Mouse (Mus musculus): ENCODE results near the gene Snph. TPM values are rescaled to one million over a fixed set of nuclear protein-coding genes. Genes with fewer than 3 reads are reported as not detected.
A peak's percentile ranks its signal among the peaks of the same experiment; 100 is the strongest.

Snph gene
- 20.5 and 22.5 TPM in 2 replicates for polyA plus RNA-seq (2015; fragmentation: Nextera tagmentation; extraction: Ambion mirVana)

DNA sequence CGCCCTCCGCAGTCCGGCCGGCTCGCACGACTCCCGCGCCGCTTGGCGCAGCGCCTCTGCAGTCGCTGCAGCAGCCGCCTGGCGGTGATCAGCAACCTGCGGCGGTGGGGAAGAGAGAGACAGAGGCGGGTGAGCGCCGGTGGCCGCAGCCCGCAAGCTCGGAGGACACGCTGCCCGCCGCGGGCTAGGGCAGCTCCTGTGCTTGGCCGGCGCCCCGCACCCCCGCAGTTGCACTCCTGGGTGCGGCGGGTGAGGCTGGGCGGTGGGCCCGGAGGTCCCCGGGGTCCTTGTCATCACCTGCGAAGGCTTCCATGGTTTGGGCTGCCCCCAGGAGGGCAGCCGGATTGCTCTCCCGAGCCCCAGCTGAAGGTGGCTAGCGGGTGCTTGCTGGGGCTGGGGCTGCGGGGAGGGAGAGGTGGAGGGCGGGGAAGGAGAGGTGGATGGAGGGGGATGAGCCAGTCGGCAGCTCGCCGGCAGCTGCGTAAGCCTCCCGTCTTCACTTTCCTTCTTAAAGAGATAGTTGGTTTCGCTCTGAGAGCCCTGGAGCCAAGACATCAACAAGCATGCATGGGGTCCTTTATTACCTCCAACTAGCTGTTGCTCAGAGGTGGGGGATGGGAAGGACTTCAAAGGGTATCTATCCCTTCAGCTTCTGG, at the start of gene Snph:
Gene Snph (minus strand): TSS at position 435 of the 656 bp plus-strand sequence.
- Histone ChIP-seq H3K4me3 (peak within 1 kb of the TSS; percentile 92), H3K27ac (peak within 1 kb of the TSS; percentile 94), H3K9ac (peak within 1 kb of the TSS; percentile 85), H3K4me2 (peak within 1 kb of the TSS; percentile 61), H3K4me1 (peaks cover 31% of the 10 kb centered on the region), H3K9me3 (no peaks in the 10 kb centered on the region), H3K27me3 (replicated peaks) (no peaks in the 10 kb centered on the region), H3K36me3 (replicated peaks) (no peaks in the 10 kb centered on the region)
- WGBS: 0% methylated on average over 47 of the region's 47 CpGs
- ATAC-seq (replicated peaks): peak; percentile 95

DNA sequence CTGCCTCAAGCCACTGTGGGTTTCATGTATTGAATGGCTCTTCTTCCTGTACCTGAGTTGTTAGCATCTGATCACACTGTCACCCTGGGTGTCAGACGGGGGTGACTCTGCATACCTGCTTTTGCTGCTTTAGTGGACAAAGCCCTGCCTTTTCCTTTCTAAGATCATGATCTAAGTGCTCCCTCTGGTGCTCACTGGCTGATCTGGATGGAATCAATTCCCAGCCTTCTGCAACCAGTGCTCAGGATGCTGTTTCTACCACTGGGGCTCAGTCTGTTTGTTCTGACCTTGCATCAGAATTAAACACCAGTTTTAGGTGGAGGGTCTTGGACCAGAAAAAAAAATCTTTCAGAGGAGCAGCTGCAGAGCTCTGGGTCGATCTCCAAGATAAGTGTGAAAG, 43.8 kb upstream of the Snph start:
- H3K27me3 ChIP-seq (replicated peaks): no peaks in the 10 kb centered on the region
- H3K27ac ChIP-seq: no peak overlapping the region
- ATAC-seq (replicated peaks): no peak; the same call in 1 of the 2 replicates
- H3K4me3 ChIP-seq: no peak overlapping the region
- no peaks in the 10 kb centered on the region for H3K4me1 ChIP-seq
- 63% methylated on average over 2 of the region's 2 CpGs for WGBS
- no peaks in the 10 kb centered on the region for H3K36me3 ChIP-seq (replicated peaks)
- no peak overlapping the region for H3K9ac ChIP-seq
- no peaks in the 10 kb centered on the region for H3K9me3 ChIP-seq
- no peak overlapping the region for H3K4me2 ChIP-seq

DNA sequence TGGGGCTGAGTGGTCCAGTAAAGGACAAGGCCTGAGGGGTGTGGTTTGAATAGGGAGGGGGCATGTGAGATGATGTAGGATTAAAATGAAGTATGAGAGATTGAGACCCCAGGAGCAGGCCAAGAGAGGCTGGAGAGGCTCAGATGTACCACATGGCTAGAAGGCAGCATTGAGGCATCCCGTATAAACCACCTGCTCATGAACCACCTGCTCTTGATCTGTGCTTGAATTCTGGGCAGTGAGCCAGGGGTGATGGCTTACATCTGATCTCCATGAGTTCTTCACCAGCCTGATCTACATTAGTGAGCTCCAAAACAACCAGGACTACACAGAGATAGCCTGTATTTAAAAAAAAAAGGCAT, 38.6 kb upstream of the Snph start:
- Histone ChIP-seq H3K4me1 (no peaks in the 10 kb centered on the region), H3K36me3 (replicated peaks) (no peaks in the 10 kb centered on the region), H3K27ac (no peak overlapping the region), H3K27me3 (replicated peaks) (no peaks in the 10 kb centered on the region; the same call in 1 of the 2 replicates), H3K4me2 (no peak overlapping the region), H3K9ac (no peak overlapping the region), H3K4me3 (no peak overlapping the region), H3K9me3 (no peaks in the 10 kb centered on the region)
- 0 out of 2 replicates have a peak, but pooled peaks have one; percentile 39 for ATAC-seq (replicated peaks)
- 68% methylated on average over 1 of the region's 1 CpGs for WGBS

DNA sequence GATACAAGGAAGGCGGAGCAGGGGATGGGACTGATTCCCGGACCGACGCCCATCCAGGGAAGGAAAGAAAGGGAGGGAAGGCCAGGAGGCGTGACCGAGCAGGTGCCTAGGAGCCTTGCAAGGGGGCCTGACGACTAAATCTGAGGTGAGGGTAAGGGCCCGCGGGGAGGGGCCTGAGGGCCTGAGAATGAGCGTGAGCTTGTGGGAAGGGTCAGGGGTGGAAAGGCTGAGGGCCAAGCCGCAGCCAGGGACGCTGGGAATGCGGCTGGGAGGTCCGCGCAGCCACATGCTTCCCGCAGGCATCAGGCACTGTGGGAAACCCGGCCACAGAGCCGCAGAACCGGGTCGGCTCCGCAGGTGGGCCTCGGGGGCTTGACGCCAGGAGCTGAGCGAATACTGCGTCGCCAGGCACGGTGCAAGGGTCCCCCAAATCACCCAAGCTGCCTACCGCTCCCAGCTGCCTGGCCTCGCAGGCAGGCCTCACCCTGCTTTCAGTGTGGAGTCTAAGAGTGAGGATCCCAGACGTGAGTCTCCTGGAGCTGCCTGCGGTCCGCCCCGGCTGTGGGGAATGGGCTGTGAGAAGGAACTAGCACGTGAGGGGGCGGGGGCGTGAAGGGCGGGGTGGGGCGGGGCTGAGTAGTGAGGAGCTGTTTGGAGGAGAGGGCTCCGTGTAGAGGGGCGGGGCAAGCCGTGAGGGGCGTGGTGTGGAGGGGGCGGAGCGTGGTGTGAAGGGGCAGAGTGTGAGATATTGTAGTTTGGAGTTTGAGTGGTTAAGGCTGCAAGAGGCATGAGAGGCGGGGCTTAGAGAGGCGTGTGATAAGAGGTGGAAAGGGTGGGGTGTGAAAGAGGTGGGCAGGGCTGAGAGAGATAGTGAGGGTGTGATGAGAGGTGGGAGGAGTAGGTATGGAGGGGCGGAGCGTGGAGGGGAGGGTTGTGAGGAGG, 37.9 kb upstream of the Snph start:
- WGBS: 33% methylated on average over 47 of the region's 48 CpGs
- peak overlapping the region; percentile 27 for H3K4me3 ChIP-seq

DNA sequence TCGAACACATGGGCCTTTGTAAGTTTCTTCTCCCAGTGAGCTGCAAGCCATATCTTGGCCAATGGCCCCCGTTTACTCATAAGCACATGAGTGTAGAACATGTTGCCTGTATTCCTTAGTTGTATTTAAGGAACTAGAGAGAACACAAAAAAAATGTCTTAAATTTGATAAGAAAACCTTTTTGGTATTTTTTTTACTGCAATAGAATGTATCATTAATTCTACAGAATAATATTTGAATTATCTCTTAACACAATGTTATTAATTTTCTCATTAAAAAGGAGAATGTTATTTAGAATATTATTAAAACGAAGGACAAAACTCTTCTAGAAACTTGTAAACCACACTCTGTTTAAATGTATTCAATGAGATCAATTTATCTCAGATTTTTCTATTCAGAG, 36.0 kb upstream of the Snph start, which contains the start of gene Rad21l:
Gene Rad21l (minus strand): TSS at position 101 of the 400 bp plus-strand sequence.
- Histone ChIP-seq H3K4me2 (no peak within 1 kb of the TSS), H3K4me1 (no peaks in the 10 kb centered on the region), H3K27ac (no peak within 1 kb of the TSS), H3K9me3 (no peaks in the 10 kb centered on the region), H3K4me3 (no peak within 1 kb of the TSS), H3K9ac (no peak within 1 kb of the TSS), H3K27me3 (replicated peaks) (no peaks in the 10 kb centered on the region; the same call in 1 of the 2 replicates), H3K36me3 (replicated peaks) (no peaks in the 10 kb centered on the region)
- ATAC-seq (replicated peaks): no peak
- WGBS: 79% methylated on average over 3 of the region's 3 CpGs

More for the DNA sequence above, 37.9 kb upstream of the Snph start:
- Histone ChIP-seq H3K4me1 (no peaks in the 10 kb centered on the region), H3K9ac (no peak overlapping the region), H3K9me3 (no peaks in the 10 kb centered on the region), H3K36me3 (replicated peaks) (no peaks in the 10 kb centered on the region), H3K4me2 (peak overlapping the region; percentile 43), H3K27ac (no peak overlapping the region), H3K27me3 (replicated peaks) (no peaks in the 10 kb centered on the region; the same call in 1 of the 2 replicates)
- ATAC-seq (replicated peaks): peak; percentile 60

DNA sequence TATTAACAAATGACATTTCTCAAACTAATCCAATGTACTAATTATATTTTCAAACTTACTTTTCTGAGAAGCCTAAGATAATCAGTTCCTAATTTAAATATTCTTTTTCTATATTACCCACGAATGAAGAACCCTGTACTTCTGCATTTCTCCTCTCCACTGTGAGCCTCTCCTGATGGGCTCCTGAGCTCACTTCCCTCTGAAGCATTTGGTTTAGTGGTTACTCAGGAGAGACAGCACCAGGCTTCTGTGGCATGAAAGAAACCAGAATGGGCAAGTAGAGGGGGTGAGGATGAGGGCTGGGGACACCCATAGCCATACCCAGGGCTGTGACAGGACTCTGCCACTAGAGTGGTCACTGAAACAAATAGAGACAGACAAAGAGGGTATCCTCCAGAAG, 19.7 kb upstream of the Snph start:
- no peak overlapping the region for H3K4me3 ChIP-seq
- no peak overlapping the region for H3K4me2 ChIP-seq
- ATAC-seq (replicated peaks): no peak
- 81% methylated on average over 1 of the region's 1 CpGs for WGBS
- H3K4me1 ChIP-seq: no peaks in the 10 kb centered on the region
- H3K9ac ChIP-seq: no peak overlapping the region
- H3K36me3 ChIP-seq (replicated peaks): no peaks in the 10 kb centered on the region
- no peaks in the 10 kb centered on the region for H3K9me3 ChIP-seq
- H3K27ac ChIP-seq: no peak overlapping the region
- H3K27me3 ChIP-seq (replicated peaks): no peaks in the 10 kb centered on the region

DNA sequence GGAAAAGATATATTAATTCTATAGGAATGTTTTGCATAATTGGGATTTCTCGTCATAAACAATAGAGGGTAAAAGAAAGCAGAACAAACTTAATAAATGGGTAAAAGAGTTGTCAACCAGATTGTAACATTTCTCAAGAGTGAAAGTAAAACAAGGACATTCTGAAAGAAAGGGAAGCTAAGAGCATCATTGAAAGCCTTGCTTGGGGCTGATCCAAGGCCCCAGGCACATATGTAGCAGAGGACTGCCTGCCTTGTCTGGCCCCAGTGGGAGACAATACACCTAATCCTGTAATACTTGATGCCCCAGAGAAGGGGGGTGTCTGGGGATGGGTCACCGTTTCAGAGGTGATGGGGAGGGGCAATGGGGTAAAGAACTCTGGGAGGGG, 3.6 kb upstream of the Snph start:
- H3K27me3 ChIP-seq (replicated peaks): no peaks in the 10 kb centered on the region
- H3K9ac ChIP-seq: no peak overlapping the region
- no peaks in the 10 kb centered on the region for H3K9me3 ChIP-seq
- WGBS: 56% methylated on average over 2 of the region's 2 CpGs
- H3K4me2 ChIP-seq: no peak overlapping the region
- H3K4me3 ChIP-seq: no peak overlapping the region
- no peaks in the 10 kb centered on the region for H3K36me3 ChIP-seq (replicated peaks)
- H3K27ac ChIP-seq: no peak overlapping the region
- peaks cover 14% of the 10 kb centered on the region for H3K4me1 ChIP-seq
- no peak for ATAC-seq (replicated peaks)

DNA sequence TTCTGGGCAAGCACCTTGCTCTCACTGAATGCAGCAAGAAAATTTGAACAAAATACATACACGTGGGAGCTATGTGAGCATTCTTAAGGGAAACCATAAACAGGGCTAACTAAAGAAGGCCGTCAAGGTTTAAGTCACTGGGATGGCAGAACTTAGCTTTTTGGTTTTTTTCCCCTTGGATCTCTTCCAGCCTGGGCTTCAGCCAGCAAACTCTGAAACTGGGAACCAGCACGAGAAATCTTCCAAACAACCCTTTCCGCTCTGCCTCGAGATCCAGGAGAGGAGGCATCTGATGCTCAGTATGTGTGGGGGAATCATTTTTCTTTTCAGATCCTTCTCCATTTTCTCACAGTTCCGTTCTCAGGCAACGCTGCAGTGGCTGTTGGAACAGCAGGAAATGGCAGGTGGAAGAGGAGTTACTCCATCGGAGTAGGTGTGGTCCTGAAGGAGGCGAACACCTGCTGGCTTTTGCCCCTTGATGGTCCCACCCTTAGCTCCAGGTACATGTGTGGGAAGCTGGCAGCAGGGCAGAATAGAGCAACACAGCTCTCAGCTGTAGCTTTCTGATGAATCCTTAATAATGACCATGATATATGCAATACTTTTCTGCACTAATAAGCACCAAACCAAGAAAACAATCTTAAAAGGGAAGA, 3.1 kb upstream of the Snph start:
- no peaks in the 10 kb centered on the region for H3K36me3 ChIP-seq (replicated peaks)
- no peak overlapping the region for H3K4me3 ChIP-seq
- no peaks in the 10 kb centered on the region for H3K9me3 ChIP-seq
- no peak overlapping the region for H3K4me2 ChIP-seq
- no peak overlapping the region for H3K9ac ChIP-seq
- WGBS: 66% methylated on average over 9 of the region's 9 CpGs
- H3K4me1 ChIP-seq: peaks cover 19% of the 10 kb centered on the region
- H3K27me3 ChIP-seq (replicated peaks): no peaks in the 10 kb centered on the region
- no peak overlapping the region for H3K27ac ChIP-seq
- ATAC-seq (replicated peaks): no peak

DNA sequence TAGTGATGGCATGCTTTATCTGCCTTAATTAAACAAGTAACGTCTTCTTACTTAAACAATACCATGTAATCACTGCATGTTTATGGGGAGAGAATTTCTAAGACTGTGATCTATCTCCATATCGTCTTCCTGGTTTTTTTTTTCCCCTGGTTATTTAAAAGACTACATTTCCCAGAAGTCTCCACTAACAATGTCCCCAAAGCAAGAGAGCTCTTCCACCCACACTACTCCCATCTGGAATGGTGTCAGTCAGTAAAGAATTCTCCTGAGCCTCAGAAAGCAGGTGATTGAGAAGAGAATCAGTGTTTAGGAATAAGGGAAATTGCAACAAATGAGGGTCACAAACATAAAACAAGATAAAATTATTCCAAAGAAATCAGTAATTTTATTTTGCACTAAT, 2.5 kb upstream of the Snph start:
- Histone ChIP-seq H3K4me2 (no peak overlapping the region), H3K9ac (no peak overlapping the region), H3K4me1 (peaks cover 25% of the 10 kb centered on the region), H3K9me3 (no peaks in the 10 kb centered on the region), H3K4me3 (no peak overlapping the region), H3K27me3 (replicated peaks) (no peaks in the 10 kb centered on the region), H3K36me3 (replicated peaks) (no peaks in the 10 kb centered on the region), H3K27ac (no peak overlapping the region)
- no peak for ATAC-seq (replicated peaks)
- 21% methylated on average over 2 of the region's 2 CpGs for WGBS

DNA sequence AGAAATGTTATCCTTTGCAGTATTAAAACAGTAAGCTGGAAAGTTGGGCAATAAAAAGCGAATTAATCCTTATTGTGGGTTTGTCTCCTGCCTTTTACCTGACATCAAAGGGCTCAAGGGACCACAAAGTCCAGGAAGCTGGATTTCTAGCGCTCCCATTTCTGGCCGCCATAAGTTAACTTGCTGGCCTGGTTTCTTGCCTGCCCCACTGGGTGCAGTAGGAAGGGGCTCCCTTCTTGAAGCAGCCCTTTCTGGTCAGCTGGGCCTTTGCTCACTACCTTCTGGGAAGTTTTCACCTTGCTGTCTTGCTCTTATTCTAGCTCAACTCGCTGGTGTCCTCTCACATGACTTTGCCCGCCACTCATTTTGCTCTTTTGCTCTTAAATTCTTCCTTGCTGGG, 589 bp upstream of the Snph start:
- Histone ChIP-seq H3K4me1 (peaks cover 31% of the 10 kb centered on the region), H3K4me2 (peak overlapping the region; percentile 61), H3K9me3 (no peaks in the 10 kb centered on the region), H3K36me3 (replicated peaks) (no peaks in the 10 kb centered on the region), H3K27ac (no peak overlapping the region), H3K9ac (no peak overlapping the region), H3K27me3 (replicated peaks) (no peaks in the 10 kb centered on the region), H3K4me3 (peak overlapping the region; percentile 92)
- no peak for ATAC-seq (replicated peaks)
- 41% methylated on average over 5 of the region's 5 CpGs for WGBS

DNA sequence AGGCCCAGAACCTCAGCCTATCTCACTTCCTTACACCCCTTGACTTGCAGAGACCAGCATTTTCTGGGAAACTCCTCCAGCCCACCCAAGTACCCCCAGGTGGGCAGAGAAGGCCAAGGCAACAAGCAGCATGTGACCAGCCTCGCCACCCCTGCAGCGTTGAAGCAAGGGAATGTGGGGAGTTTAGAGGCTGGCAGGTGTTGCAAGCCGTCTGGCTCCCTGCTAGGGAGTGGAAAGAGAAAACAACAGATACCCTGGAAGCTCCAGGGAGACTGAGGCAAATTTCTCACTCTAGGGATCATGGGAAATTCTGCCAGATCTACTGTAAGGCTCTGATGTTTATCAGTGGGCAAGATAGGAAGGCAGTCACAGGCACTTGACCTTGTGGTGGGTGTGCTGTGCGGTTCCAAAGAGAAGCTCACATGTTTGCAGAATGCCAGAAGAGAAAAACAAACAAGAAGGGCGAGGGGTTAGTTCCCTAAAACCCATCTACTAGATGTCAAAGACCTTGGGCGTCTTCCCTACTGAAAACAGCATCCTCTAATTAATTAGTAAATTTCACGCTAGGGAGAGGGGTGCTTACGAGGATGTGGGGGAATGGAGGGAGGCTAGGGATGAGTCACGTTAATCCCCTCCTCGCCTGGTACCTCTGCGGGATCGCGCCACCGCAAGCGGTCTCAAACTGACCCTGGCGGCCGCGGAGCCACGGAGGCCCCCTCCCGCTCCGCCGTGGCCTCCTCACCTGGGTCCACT, 811 bp downstream of the Snph start:
- WGBS: 2% methylated on average over 22 of the region's 22 CpGs
- Histone ChIP-seq H3K27ac (peak overlapping the region; percentile 94), H3K9ac (peak overlapping the region; percentile 85), H3K4me1 (peaks cover 31% of the 10 kb centered on the region), H3K4me2 (peak overlapping the region; percentile 61), H3K9me3 (no peaks in the 10 kb centered on the region), H3K4me3 (peak overlapping the region; percentile 92), H3K27me3 (replicated peaks) (no peaks in the 10 kb centered on the region), H3K36me3 (replicated peaks) (no peaks in the 10 kb centered on the region)
- peak; percentile 24; the same call in 1 of the 2 replicates for ATAC-seq (replicated peaks)
